Mouse (Mus musculus): ENCODE measurements around the gene Pam16.

- TF ChIP-seq CTCF (IDR thresholded peaks at IDR 0.05; ENCODE audit: borderline replicate concordance, control insufficient read depth, extremely low read depth, insufficient read depth, low read length, poor library complexity) (no peak), POLR2A (IDR thresholded peaks at IDR 0.05; ENCODE audit: control insufficient read depth, extremely low read depth, insufficient read depth, low read length, poor library complexity) (no peak)
These were observed 23.7 kb upstream of the Pam16 start for GRCm38 (mm10) chr16:4648416-4649023.

All from thymus, adult 2 months (tissue).